Mouse (Mus musculus) left cerebral cortex, postnatal 10 days (tissue): Measurements from ENCODE around the gene Fam168a. TPM values are rescaled to one million over a fixed set of nuclear protein-coding genes. Genes with fewer than 3 reads are reported as not detected.

ENCODE experiments used
- DNase-seq, 2 experiments: peaks; one replicate each; pipeline ENCODE4 v3.0.0; 2021 to 2022; ENCODE audit warnings: low spot score in 2 of 2, mixed read lengths in 1 of 2; ENCODE audit errors: extremely low spot score in 1 of 2
- intact Hi-C: fragments of 180-260 bp; cut with DNase I; formaldehyde crosslinking; loops from one replicate; pipeline ENCODE4 v1.15.1; 2025
- total RNA-seq, 2 experiments: library from RNA; stranded (reverse); gene quantifications; 2 replicates each; pipeline ENCODE4 v1.2.3; 2021

Gene Fam168a
- total RNA-seq, result 100 to 1,000 TPM; 267 to 276 TPM

DNA sequence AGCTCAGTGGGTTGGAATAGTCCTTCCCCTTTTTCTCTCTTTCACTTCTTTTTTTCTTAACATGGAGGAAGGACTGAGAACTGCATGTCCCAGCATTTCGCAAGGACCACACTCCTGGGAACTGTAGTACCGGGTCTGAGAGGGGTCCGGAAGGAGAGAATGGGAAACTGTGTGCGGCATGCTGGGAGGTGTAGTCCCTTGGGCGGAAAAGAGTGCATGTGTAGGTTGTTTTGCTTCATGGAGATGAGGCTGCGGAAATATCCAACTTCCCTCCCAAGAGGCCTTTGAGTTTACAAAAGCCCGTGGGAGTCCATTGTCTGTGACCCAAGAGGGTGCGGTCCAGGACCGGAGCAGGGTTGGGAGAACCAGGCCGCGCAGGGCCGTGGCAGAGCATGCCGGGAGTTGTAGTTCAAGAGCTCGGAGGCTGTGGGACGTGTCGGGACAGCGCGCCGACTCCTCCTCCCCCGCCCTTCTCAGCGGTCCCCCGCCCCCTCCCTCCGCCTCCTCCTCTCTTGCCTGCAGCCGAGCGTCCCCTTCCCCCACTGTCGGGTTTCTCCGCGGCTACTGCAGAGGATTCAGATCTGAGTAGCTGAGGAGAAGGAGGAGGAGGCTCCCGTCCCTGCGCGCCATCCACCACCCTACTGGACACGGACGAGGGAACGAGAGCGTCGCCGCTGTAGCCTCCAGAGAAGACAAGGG, at the start of gene Fam168a:
TSS of gene Fam168a (plus strand) at position 493 of the 699 bp plus-strand sequence.
- DNase-seq, result peak; percentile 96 to 98
- intact Hi-C loops, result loop anchor here (5.0 kb wide), 1 partner anchor 111 kb away; no protein-coding TSS in a partner anchor

DNA sequence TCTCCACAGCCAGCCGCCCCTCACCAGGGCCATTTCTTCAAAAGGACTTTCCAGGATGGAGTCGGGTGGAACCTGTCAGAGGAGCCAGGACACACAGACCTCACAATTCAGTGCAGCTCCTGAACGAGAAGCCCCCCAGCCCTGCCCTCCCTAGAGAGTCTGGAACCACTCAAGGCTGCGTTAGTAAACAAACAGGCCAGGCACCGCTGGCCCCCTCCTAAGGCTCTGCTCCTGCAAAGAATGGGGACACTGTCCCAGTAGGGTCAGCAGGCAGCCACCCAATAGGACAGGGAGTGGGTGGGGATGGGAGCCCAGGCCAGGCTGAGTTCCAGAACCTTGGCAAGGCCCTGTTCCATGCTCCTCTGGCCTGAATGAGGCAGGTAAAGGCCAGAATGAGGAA, 49.7 kb upstream of the Fam168a start:
- DNase-seq, result peak in 1 of 2 experiments; percentile 57
- intact Hi-C loops, result no loop called here

DNA sequence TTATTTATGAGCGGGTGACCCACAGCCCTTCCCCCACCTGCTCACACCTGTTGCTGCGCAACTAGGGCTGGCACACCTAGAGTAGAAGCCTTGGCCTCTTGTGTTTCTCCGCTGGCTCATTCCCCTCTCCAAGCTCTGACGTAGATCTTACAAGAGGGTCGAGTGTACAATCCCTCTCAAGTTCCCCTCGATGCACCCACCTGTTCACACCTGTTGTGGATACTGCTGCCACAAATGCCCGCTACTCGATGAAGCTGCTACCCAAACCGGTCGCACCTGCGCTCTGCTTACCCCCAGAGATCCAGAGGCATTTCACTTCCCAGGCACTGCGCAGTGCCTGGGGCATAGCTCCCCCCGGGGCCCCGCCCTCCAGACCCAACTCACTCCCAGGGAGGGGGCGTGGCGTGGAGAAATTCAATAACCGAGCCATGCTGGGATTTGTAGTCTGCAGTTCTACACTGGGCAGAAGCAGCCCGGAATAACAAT, 48.3 kb upstream of the Fam168a start:
- DNase-seq, result peak in 1 of 2 experiments; percentile 72
- intact Hi-C loops, result no loop called here

DNA sequence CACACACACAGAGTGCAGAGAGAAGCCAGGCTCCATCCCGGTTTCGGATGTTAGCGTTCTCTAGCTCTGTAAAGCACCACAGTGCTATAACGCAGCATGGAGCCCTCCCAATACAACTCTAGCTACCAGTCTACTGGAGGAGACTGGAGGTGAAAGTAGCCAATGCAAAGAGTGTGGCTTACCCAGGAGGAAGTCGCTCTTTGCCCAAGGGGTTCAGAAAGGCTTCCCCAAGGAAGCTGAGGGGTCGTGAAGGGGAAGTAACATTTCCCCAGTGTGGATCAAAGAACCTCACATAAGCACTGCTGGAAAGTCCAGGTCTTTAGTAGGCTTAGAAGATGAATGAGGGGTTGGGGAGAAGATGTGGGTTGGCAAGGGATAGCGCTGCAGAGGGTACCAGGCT, 45.2 kb upstream of the Fam168a start:
- DNase-seq, result no peak
- intact Hi-C loops, result no loop called here

DNA sequence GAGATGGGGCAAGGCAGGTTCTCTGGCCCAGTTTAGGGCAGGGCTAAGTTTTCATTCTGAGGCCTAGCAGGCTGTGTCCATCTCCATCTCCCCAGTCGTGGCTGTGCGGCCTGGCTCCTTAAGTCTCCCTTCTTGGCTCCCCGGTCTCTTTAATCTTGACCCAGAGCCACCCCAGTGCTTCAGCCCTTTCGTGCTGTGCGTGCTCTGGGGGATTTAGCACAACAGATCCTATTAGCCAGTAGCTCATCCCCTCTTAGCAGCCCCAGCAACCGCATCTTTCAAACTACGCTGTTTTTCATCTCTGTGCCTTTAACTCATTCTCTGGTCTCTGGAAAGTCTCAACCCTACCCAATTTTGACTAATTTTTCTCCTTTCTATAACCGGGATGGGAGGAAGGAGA, 44.2 kb upstream of the Fam168a start, which contains the start of gene Plekhb1:
TSS of gene Plekhb1 (minus strand) at position 184 of the 400 bp plus-strand sequence.
- no peak for DNase-seq
- intact Hi-C loops, result no loop called here

DNA sequence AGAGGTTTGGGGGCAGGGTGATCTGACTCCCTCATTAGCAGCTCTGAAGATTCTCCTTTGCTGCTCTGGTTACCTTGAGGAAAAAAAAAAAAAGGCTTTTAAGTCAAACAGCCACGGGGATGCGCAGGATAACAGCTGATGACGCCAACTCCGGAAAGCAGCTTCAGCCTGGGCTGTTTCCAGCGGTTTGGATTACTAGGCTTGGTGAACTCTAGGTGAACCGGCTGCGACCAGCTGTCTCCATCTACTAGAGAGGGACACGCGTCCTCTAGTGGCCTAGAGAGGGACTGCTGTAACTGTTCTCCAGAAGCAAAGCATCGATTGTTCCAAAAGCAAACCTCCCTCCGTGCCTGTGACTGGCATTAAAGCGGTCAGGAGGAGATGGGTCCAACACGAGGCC, 43.2 kb upstream of the Fam168a start:
- intact Hi-C loops, result no loop called here
- peak; percentile 85 to 93 for DNase-seq

DNA sequence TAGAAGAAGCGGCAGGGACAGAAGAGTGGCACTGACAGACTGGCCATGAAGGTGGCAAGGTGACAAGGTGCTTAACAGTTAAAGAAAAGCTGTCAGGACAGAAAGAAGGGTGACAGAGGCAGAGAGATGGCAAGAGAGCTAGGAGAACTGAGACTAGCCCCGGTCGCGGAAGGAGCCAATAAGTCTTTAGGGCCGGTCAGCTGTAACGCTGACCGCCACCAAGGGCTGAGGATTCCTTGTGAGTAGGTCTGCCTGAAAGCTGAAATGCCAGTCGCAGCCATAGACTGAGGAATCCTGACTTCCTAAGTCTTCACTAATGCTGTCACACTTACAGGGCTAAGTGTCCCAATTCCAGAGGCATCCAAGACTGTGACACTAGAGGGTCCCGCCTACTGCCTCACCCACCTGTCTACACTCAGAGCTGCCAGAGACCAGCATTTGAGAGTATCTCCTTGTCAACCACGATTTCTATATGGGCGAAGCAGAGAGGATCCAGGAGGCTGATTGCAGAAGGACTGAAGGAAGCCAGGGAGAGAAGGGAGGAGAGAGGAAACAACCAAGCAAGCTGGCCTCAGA, 42.6 kb upstream of the Fam168a start:
- intact Hi-C loops, result no loop called here

DNA sequence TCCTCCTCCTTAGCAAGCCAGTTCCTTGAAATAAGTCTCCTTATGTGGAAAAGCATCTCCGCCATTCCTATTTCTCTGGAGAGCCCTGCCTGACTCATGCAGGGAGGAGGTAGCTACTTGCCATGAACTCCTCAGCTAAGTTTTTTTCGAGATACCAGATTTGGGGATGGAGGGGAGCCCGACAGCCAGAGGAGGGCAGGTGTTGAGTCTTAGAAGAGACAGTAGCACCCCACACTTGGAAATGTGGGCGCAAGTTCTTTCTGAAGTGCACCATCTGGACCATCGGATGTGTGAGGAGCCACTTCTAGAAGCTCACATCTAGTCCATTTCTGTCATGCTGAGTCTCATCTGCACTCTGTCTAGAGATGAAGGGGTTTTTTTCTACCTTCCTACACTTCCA, 35.8 kb upstream of the Fam168a start:
- DNase-seq, result no peak
- intact Hi-C loops, result no loop called here

More for the DNA sequence above, 42.6 kb upstream of the Fam168a start:
- no peak for DNase-seq

DNA sequence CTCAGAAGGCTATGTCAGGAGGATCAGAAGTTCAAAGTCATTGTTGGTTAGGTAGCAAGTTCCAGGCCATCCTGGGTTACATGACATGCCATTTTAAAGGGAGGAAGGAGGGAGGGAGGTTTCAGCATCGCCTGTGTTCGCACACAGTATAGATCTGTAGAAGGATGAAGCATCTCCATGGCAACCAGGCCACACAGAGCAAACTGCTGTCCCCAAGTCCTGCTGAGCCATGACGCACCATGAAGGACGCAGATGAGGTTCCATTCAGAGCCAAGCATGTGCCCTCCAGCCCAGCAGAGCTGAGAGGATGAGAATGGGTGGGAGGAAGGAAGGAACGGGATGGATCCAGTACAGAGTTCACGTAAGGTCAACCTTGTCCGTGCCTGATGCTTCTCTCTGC, 33.0 kb upstream of the Fam168a start:
- intact Hi-C loops, result no loop called here
- DNase-seq, result no peak

DNA sequence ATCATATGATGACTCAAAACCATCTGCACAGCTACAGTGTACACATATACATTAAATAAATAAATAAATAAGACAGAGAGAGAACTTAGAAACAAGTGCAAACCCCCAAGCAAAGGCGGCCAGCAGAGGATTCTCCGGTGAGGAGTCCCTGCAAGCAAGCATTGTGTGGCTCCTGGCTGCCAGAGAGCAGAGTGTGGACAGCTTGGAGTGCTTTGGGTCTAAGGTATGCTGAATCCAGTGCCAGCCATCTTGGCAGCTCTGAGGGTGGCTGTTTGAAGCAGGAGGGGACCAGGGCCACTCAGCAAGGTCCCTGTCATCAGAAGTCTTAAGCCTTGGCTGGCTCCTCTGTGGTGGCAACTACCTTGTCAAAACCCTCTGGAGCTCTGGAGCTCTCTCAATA, 31.5 kb upstream of the Fam168a start:
- intact Hi-C loops, result no loop called here

DNA sequence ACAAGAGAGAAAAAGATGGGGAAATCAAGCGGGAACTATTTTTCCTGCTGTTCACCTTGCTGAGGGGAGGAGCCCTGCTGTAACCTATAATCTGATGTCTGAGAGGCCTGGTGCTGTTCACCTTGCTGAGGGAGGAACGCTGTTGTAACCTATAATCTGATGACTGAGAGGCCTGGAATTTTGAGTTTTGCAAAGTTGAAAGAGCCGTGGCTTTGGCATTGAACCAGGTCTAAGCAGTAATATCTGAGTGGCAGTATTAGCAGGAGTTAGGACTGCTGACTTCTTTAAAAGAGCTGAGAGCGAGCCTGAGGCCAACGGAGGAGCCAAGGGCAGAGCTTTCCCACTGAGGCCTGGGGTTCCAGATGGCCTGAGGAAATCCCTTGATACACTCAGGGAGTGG, 28.4 kb upstream of the Fam168a start:
- no peak for DNase-seq
- intact Hi-C loops, result no loop called here

More for the DNA sequence above, 31.5 kb upstream of the Fam168a start:
- DNase-seq, result no peak

DNA sequence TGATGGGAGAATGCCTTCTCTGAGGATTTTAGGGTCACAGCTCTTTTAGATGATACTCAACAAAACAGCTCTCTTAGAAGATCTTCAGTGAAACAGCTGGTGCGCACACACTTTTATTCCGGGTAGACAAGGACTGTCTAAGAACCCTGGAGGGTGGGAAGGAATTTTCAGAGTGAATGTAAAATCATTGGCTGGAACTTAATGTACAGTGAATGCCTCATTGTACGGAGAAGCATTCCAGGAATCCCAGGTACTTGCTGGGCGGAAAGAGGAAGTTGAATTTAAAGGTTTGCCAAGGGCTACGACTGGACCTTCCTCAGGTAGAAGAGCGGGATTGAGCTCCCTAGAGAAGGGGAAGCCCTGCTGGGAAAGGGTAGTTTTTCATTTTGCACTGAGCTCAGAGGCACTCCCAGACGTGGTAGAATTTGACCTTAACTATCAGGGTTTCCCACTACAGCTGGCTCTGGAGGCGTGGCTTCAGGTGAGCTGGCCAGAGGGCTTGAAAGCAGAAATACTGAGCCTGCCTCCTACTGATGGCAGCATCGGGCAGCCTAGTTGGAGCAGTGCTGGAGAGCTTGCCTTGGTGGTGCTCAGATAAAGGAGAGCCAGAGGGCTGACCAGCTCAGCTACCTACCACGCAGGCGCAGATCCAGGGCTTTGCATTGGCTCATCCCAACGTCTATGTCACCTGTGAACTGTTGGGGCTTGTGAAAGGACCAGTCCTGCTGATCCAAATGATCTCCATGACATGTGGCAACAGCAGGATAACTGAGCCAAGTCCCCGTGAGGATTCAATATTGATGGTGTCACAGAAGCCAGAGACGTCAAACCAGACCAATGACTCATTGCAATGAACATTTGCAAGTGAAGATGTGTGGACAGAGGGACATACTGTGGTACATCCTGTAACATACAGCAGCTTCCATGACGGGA, 27.2 kb upstream of the Fam168a start:
- no peak for DNase-seq

DNA sequence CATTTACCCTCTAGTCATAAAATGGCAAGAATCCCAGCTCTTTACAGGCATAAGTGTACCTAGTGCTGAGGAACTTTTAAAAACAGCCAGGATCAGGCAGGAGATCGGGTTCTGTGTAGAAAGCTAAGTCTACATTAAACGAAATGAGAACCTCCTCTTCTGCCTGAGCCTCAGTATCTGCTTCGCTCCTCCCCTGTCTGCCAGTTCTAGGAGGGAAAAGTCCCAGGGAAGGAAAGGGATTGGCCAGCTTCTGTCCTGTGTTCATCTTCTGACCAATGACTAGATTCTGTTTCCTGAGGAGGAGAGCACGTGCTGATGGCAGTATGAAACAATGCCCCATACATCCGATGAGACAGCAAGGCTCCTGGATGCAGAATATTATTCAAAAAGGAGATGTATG, 25.3 kb upstream of the Fam168a start:
- intact Hi-C loops, result loop anchor here (5.0 to 10.0 kb wide), 3 partner anchors 34 to 184 kb away; partner anchors contain the start of gene Relt
- DNase-seq, result no peak

More for the DNA sequence above, 27.2 kb upstream of the Fam168a start:
- intact Hi-C loops, result no loop called here

DNA sequence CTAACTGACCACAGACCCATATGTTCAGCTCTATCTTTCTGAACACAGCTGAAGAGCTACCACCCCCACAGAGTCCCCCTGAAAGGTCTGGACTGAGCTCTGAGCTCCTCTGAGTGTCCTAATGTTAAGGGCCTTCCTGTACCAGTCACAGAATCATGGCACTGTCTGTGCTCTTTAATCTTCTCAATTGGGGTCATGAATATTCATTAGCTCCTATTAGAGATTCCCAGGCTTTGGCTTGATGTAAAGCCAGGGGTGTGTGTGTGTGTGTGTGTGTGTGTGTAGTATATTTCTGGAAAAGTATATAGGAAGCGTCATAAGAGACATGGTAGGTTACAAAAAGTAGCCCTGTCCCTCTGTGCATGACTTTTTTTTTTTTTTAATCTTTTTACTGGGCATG, 23.2 kb upstream of the Fam168a start:
- no peak for DNase-seq
- intact Hi-C loops, result loop anchor here (5.0 to 10.0 kb wide), 3 partner anchors 36 to 182 kb away; partner anchors contain the start of gene Relt

DNA sequence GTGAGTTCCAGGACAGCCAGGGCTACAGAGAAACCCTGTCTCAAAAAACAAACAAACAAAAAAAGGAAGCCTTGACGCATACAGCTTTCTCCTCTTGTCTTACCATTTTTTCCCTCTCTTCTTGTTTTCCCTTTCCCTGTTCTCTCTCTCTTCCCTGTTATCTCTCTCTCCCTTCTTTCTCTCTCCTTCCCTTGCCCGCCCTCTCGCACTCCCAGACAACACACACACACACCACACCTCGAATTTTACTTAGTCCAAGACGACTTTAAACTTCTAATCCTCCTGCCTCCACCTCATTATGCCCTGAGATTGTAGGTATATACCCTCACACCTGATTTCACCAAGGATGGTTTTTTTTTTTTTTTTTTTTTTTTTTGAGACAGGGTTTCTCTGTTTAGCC, 22.4 kb upstream of the Fam168a start:
- DNase-seq, result no peak
- intact Hi-C loops, result loop anchor here (5.0 to 10.0 kb wide), 3 partner anchors 37 to 181 kb away; partner anchors contain the start of gene Relt

DNA sequence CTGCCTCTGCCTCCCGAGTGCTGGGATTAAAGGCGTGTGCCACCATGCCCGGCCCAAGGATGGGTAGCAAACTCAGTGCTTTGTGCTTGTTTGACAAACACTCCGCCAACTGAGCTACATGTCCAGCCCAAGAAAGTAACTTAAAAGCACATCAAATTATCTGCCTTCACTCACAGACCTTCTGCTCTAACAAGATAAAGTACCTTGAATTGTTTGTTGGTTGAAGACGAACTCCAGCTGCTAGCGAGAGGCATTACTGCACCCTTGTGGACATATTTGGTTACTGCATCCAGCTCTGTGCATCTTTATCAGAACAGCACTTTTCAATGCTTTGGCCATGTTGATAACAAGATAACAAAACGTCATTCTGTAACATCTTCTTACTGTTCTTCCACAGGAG, 21.9 kb upstream of the Fam168a start:
- intact Hi-C loops, result loop anchor here (5.0 to 10.0 kb wide), 3 partner anchors 37 to 180 kb away; partner anchors contain the start of gene Relt
- DNase-seq, result peak; percentile 53 to 67

DNA sequence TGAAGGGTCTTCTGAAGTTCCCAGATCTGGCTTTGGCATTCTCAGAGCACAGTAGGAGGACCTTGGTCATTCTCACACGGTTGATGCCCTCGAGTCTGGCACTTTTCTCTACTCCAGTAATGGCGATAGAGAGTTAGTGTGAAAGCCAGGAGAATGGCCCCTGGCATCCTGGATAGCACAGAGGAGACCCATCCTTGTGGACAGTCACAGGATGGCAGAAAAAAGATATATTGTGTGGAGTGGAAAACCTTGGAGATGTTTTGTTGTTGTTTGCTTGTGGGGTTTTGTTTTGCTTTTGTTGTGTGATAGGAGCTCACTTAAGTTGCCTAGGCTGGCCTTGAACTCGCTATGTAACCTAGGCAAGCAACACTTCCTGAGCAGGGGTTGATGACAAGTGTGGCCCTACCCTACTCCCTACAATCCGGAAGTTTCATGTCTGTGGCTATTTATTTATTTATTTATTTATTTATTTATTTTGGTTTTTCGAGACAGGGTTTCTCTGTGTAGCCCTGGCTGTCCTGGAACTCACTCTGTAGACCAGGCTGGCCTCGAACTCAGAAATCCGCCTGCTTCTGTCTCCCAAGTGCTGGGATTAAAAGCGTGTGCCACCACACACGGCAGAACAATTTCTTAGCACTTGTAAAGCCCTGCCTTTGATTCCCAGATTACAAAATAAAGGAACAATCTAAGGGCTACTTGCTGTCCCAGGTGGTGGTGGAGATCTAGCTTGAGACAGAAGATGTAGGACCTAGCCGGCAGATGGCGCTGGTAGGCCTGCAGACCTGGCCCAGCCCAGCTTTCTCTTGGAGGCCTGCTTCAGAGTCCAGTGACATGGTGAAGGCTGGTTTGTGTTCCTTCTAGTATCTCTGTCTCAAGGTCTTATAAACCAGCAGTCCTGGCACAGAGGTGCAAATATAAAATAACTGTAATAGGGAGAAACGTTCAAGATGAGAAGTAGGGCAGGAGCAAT, 21.1 kb upstream of the Fam168a start:
- DNase-seq, result peak; percentile 52 to 84
- intact Hi-C loops, result loop anchor here (5.0 to 10.0 kb wide), 2 partner anchors 132 to 179 kb away; partner anchors contain the start of gene Relt

DNA sequence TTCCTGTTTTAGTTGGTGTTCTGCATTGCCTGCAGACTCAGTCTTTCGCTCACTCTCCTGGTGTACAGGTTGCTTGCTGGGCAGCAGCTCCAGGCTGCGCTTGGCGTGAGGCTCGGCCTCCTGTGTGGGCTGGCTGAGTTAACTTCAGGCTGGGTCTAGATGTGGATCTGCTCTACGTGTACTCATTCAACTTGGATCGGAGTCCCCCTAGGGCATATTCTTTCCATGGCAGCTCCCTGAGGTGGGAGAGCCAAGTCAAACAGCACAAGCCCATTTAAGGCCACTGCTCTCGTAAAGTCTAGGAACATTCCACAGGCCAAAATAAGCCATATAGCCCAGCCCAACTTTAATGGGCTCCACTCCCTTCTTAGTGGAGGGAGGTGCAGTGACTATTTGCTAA, 18.0 kb upstream of the Fam168a start:
- DNase-seq, result no peak
- intact Hi-C loops, result loop anchor here (5.0 to 10.0 kb wide), 2 partner anchors 129 to 176 kb away; partner anchors contain the start of gene Relt
